Mouse (Mus musculus) megakaryocyte, adult 5-6 weeks (primary cell): ENCODE data around the gene Serpinf2. TPM values are rescaled to one million over a fixed set of nuclear protein-coding genes. Genes with fewer than 3 reads are reported as not detected.

ENCODE experiments used
- ATAC-seq: 2 replicates; pipeline ENCODE4 v1.8.0; 2016; ENCODE audit warnings: mild to moderate bottlenecking, inconsistent platforms; ENCODE audit not compliant: poor library complexity, severe bottlenecking
- total RNA-seq, 2 experiments: library from RNA; stranded (forward) in 1 of 2; stranded (reverse) in 1 of 2; fragments of 153-499, 151-499 nt in 1 of 2; fragments of 221-1000, 200-1000 nt in 1 of 2; gene quantifications; 2 replicates each; pipeline versions ENCODE4 v1.2.3 to v1.2.4; 2015 to 2017

The Serpinf2 gene
- total RNA-seq, 2 experiments from 2014 or later = not detected

- no peak for ATAC-seq
Observed at GRCm38 (mm10) chr11:75434138-75434537, 5.3 kb downstream of the Serpinf2 start.

- ATAC-seq = no peak
Observed at GRCm38 (mm10) chr11:75431307-75431706, 8.1 kb downstream of the Serpinf2 start.

GRCm38 (mm10) chr11:75429019-75429705 is 10.2 kb downstream of the Serpinf2 start:
- peak; percentile 99 for ATAC-seq

DNA sequence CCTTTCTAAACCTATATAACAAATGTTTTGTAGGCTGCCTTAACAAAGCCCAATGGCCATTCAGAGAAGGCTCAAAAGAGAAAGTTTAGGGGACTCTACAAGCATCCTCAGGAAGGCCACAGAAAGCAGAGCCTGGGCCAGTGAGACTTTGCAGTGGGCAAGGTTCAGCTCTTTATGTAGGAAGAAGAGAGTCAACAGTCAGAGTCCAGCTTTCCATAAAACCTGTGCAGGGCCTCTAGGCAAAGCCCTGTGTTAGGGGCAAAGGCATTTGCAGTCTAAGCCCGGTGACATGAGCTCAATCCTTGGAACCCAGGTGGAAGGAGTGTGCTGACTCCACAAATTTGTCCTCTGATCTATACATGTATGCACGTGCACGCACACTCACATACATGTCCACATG is 14.9 kb downstream of the Serpinf2 start:
- ATAC-seq = no peak

DNA sequence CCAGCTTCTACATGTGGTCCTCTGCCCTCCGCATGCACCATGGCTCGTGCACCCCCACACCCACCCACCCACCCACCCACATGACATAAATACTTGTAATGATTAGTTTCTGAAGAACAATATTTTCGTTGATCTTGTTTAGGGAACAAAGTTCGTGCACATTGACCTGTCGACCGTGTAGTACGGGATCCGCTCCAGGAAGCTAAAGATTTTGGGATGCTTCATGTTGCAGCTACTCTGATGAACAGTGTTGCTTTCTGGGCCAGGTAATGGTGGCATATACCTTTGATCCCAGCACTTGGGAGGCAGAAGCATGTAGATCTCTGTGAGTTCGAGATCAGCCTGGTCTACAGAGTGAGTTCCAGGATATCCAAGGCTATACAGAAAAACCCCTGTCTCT is 15.4 kb downstream of the Serpinf2 start:
- no peak for ATAC-seq

- ATAC-seq = no peak
Observed at GRCm38 (mm10) chr11:75423091-75423490, 16.3 kb downstream of the Serpinf2 start.

DNA sequence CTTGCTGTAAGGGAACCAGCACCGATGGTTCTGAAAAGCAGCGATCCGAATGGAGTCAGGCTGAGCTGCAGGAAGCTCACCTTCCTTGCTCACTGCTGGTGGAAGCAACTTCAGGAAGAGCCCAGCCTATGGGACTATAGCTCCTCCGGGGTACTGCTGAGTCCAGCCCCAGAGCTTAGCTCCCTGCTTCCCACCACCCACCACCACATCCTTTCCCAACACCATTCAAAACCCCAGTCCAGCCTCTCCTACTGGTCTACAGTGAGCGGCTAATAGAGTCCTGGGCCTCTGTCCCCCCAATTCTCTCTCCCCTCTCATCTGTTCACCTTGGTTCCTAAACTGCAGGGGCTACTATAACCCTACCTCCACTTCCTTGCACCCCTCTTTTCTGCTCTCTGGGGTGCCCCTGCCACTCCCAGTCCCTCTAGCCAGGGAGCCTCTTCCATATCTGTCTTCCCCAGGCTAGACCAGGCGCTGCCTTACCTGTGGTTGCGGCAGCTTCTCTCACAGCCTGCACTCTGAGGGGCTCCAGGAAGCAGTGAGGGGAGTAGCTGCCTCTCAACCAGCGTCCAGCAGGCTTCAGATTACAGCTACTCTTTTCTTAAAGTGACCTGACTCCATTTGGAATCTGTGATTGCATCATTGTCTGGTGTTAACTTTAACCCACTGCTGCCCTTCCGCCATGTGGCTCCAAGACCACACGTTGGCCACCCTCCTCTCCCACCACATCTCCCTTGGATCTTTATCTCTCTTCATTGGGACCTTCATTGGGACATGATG is 17.2 kb downstream of the Serpinf2 start, which contains the start of gene Serpinf1:
TSS of gene Serpinf1 (minus strand) at position 689 of the 780 bp plus-strand sequence.
- no peak for ATAC-seq

- ATAC-seq = no peak
Observed at GRCm38 (mm10) chr11:75421375-75422012, 17.9 kb downstream of the Serpinf2 start.

- ATAC-seq = no peak
Observed at GRCm38 (mm10) chr11:75420810-75421374, 18.5 kb downstream of the Serpinf2 start.

DNA sequence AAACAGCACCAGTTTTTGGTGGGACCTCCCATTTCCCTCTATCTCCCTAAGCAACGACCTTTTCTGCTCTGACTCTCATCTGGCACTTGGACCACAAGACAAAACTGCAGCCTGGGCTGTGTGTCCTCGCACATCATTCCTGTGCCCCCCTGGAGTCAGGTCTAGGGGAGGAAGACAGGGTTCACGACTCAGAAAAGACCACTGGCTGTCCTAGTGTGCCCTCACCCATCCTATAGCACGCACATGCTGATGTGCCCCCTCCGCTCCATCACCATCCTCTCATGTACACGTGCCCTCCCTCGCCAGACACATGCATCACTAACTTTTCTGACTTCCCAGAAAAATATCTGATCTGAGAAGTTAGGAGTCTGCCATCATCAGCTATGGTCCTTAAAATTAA is 19.4 kb downstream of the Serpinf2 start:
- ATAC-seq = no peak

GRCm38 (mm10) chr11:75415994-75416393 is 23.4 kb downstream of the Serpinf2 start:
- ATAC-seq = no peak

DNA sequence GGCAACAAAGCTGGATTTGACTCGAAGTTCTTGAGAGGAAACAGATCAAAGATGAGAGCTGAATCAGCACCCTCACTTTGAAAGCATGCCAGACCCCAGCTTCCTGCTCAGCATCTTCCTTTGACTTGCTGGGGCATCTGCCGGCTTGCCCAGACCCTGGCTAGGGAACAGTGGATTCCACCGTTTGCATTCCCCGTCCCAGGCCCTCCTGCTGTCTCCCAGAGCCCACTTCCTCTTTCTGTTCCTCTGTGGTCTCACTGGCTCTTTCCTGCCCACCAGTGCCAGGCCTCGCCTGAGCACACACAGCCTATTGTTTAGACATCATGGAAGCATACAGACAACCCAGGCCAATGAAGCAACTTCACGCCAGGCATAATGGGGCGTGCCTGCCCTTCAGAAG is 24.3 kb downstream of the Serpinf2 start:
- ATAC-seq = peak; percentile 92

GRCm38 (mm10) chr11:75410591-75410990 is 28.8 kb downstream of the Serpinf2 start:
- no peak for ATAC-seq

GRCm38 (mm10) chr11:75409679-75410575 is 29.5 kb downstream of the Serpinf2 start:
- no peak; the same call in 1 of the 2 replicates for ATAC-seq

DNA sequence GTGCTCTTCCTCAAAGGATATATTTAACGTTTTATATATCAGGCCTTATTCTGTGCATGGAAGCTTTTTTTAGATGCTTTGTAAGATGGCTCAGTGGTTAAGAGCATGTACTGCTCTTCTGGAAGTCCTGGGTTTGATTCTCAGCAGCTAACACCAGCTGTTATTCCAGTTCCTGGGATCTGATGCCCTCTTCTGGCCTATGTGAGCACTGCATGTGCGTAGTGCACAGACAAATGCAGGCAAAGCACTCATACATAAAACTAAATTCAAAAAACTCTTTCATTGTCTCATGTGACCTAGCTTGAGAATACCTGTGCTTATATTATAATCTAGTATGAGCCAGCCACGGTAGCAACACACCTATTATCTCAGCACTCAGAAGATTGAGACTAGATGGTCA is 32.5 kb downstream of the Serpinf2 start:
- peak; percentile 63 for ATAC-seq

- no peak for ATAC-seq
Observed at GRCm38 (mm10) chr11:75406104-75406503, 33.3 kb downstream of the Serpinf2 start.

- no peak for ATAC-seq
Observed at GRCm38 (mm10) chr11:75404801-75405200, 34.6 kb downstream of the Serpinf2 start.

- ATAC-seq = no peak
Observed at GRCm38 (mm10) chr11:75403301-75404052, 35.9 kb downstream of the Serpinf2 start.

DNA sequence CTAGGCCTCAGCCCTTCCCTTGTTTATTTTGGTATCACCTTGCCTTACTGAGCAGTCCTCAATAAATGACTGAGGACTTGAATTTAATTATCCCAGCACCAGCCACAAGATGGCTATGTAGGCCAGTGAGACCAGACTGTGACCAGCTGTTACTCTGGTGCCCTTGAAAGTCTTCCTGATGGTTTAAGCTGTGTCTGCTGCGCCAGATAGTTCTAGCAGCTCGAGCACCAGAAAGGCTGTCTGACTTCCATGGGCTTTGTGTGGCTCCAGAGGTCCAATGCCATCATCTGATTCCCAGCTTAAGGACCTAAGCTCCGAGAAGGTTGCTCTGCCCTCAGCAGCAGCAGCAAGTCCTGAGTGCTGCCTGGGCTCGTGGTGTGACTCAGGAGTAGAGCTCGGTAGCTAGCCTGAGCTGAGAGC is 37.1 kb downstream of the Serpinf2 start:
- ATAC-seq = no peak

DNA sequence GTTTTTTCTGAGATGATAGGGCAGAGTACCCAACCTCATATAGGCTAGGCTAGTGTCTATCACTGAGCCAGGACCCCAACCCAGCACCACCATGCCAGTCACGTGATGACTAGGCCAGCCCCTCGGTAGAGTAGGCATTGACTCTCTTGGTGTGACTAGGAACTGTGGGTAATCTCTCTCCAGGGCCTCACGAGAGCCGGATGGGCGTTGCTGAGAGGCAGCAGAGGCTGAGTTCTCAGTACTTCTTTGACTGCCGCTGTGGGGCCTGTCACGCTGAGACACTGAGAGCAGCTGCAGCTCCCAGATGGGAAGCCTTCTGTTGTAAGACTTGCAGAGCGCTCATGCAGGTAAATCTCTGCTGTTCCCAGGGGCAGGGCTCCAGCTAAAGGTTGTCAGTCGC is 39.3 kb downstream of the Serpinf2 start:
- ATAC-seq = no peak
